In genomic region chr19:18617504-18617903, GRCm38 (mm10) we compare ENCODE assay signal across 22 mouse cellular contexts.
"Had no signal": no experiment of that assay in that cellular context is flagged by ENCODE, and none has a peak within 500 bp of the region (broad histone marks: within the 10 kb centered on the region; RNA-seq: fewer than 3 reads in every experiment).

No protein-coding gene starts in this region.

- ATAC-seq: forebrain, embryonic 16.5 days; hindbrain, postnatal 0 days; intestine, embryonic 16.5 days had no signal

- H3K4me3 ChIP-seq: heart, embryonic 13.5 days; heart, embryonic 15.5 days; hindbrain, embryonic 13.5 days; hindbrain, embryonic 15.5 days; limb, embryonic 13.5 days; limb, embryonic 15.5 days; liver, embryonic 13.5 days; liver, embryonic 15.5 days had no signal

- H3K4me1 ChIP-seq: hindbrain, embryonic 15.5 days had no signal

- H3K4me2 ChIP-seq: heart, embryonic 11.5 days; heart, embryonic 13.5 days; heart, embryonic 15.5 days; hindbrain, embryonic 13.5 days; hindbrain, embryonic 15.5 days; limb, embryonic 13.5 days; limb, embryonic 15.5 days; liver, embryonic 13.5 days; liver, embryonic 15.5 days had no signal

- H3K9me3 ChIP-seq: heart, embryonic 13.5 days; heart, embryonic 15.5 days; hindbrain, embryonic 13.5 days; hindbrain, embryonic 15.5 days; limb, embryonic 13.5 days; limb, embryonic 15.5 days; liver, embryonic 13.5 days; liver, embryonic 15.5 days had no signal

- H3K27ac ChIP-seq: hindbrain, embryonic 13.5 days; hindbrain, embryonic 15.5 days; limb, embryonic 13.5 days; limb, embryonic 15.5 days; liver, embryonic 15.5 days had no signal

- DNase-seq: gastrocnemius, postnatal 10 days; gastrocnemius, postnatal 36 days; heart, postnatal 14 days; kidney, adult 11 months; kidney, adult 8-10 months; kidney, postnatal 10 days; kidney, postnatal 25 days; layer of hippocampus, adult 9-11 months; layer of hippocampus, postnatal 36 days; left cerebral cortex, postnatal 4 days; liver, embryonic 13.5 days had no signal

- H3K9ac ChIP-seq: heart, embryonic 13.5 days; heart, embryonic 15.5 days; hindbrain, embryonic 13.5 days; hindbrain, embryonic 15.5 days; limb, embryonic 13.5 days; limb, embryonic 15.5 days; liver, embryonic 13.5 days; liver, embryonic 15.5 days had no signal

- H3K36me3 ChIP-seq: heart, embryonic 13.5 days; heart, embryonic 15.5 days; hindbrain, embryonic 13.5 days; hindbrain, embryonic 15.5 days; limb, embryonic 13.5 days; limb, embryonic 15.5 days; liver, embryonic 13.5 days; liver, embryonic 15.5 days had no signal

- H3K27me3 ChIP-seq: heart, embryonic 13.5 days; heart, embryonic 15.5 days; hindbrain, embryonic 13.5 days; hindbrain, embryonic 15.5 days; limb, embryonic 13.5 days; limb, embryonic 15.5 days; liver, embryonic 13.5 days; liver, embryonic 15.5 days had no signal
